Mouse (Mus musculus) C2C12 (cell line): Measurements from ENCODE around the gene Lonp2.

Experiments used
- CEBPB ChIP-seq: IDR thresholded peaks from one replicate; pipeline ENCODE4 v1.6.1; 2011; ENCODE audit warnings: low read depth, mild to moderate bottlenecking, control low read depth, moderate library complexity
- CTCF ChIP-seq: IDR thresholded peaks from one replicate; pipeline ENCODE4 v1.5.1; 2011; ENCODE audit not compliant: control insufficient read depth, insufficient read depth, insufficient read length
- FOSL1 ChIP-seq: IDR thresholded peaks from one replicate; pipeline ENCODE4 v1.8.0; 2011; ENCODE audit warnings: mild to moderate bottlenecking, low read length; ENCODE audit not compliant: poor library complexity, insufficient read depth, severe bottlenecking
- MAX ChIP-seq: IDR thresholded peaks from one replicate; pipeline ENCODE4 v1.6.1; 2011; ENCODE audit warnings: mild to moderate bottlenecking, control low read depth
- MYOD1 ChIP-seq: IDR thresholded peaks from one replicate; pipeline ENCODE4 v1.6.1; 2011; ENCODE audit warnings: low read depth; ENCODE audit not compliant: control insufficient read depth, insufficient read length
- MYOG ChIP-seq: IDR thresholded peaks from one replicate; pipeline ENCODE4 v1.6.1; 2011; ENCODE audit not compliant: control insufficient read depth, insufficient read length; ENCODE audit errors: extremely low read depth
- USF1 ChIP-seq: IDR thresholded peaks from one replicate; pipeline ENCODE4 v1.6.1; 2011; ENCODE audit warnings: low read depth, mild to moderate bottlenecking, control low read depth, moderate library complexity

DNA sequence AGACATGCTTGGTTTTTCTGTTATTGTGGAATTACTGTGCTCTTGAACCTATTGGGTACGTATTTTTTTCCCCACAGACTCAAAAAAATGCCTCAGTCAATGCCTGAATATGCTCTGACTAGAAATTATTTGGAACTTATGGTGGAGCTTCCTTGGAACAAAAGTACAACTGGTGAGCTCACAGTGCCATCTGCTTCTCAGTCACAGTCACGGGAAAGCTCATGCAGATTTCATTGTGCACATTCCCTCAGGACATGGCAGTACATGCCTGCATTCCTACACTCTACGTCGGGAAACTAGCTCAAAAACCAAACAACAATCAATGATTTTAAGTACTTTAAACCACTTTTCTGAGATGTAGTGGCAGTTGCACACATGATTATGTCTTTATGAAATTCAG, 14.0 kb downstream of the Lonp2 start:
- TF ChIP-seq MAX (no peak), CEBPB (no peak), USF1 (no peak), CTCF (no peak), MYOG (no peak), FOSL1 (no peak), MYOD1 (no peak)
